Mouse (Mus musculus) liver, adult 2 months (tissue): ENCODE data around the gene Prune1. TPM values are rescaled to one million over a fixed set of nuclear protein-coding genes. Genes with fewer than 3 reads are reported as not detected.
A peak's percentile ranks its signal among the peaks of the same experiment; 100 is the strongest.

ENCODE experiments used
- DNase-seq: peaks from one replicate; pipeline ENCODE4 v3.0.0-alpha.2; 2011; ENCODE audit warnings: low read depth, low spot score; ENCODE audit errors: extremely low read depth
- H3K27ac ChIP-seq: fragments of 200-500 bp; replicated peaks from 2 replicates; pipeline ENCODE4 v1.5.1; 2012; ENCODE audit warnings: low read depth, mild to moderate bottlenecking, control low read depth, inconsistent platforms, low read length; ENCODE audit not compliant: insufficient read depth
- H3K27me3 ChIP-seq: fragments of 200-500 bp; 2 replicates; pipeline ENCODE4 v1.6.1; 2012; ENCODE audit warnings: mild to moderate bottlenecking, moderate library complexity, low read length, inconsistent platforms; ENCODE audit not compliant: control insufficient read depth, insufficient read depth
- H3K36me3 ChIP-seq: fragments of 200-500 bp; 2 replicates; pipeline ENCODE4 v1.6.1; 2012; ENCODE audit warnings: low read length, inconsistent platforms; ENCODE audit not compliant: control insufficient read depth, insufficient read depth
- H3K4me1 ChIP-seq: fragments of 200-500 bp; 2 replicates; pipeline ENCODE4 v1.6.1; 2011; ENCODE audit warnings: low read length; ENCODE audit not compliant: control insufficient read depth, insufficient read depth
- H3K4me3 ChIP-seq: fragments of 200-500 bp; 2 replicates; pipeline ENCODE4 v1.5.1; 2011; ENCODE audit warnings: low read depth, mild to moderate bottlenecking, control low read depth, low read length, moderate library complexity; ENCODE audit not compliant: insufficient read depth
- H3K79me2 ChIP-seq: fragments of 200-500 bp; 2 replicates; pipeline ENCODE4 v1.6.1; 2012; ENCODE audit warnings: inconsistent platforms, mild to moderate bottlenecking, low read length, moderate library complexity; ENCODE audit not compliant: control insufficient read depth, insufficient read depth
- H3K9ac ChIP-seq: fragments of 200-500 bp; 2 replicates; pipeline ENCODE4 v1.6.1; 2012; ENCODE audit warnings: low read depth, mild to moderate bottlenecking, control low read depth, inconsistent platforms, low read length
- CTCF ChIP-seq: fragments of 200-500 bp; IDR thresholded peaks from 2 replicates; pipeline ENCODE4 v1.5.1; 2011; ENCODE audit warnings: low read depth, low read length, control low read depth
- POLR2A ChIP-seq: fragments of 200-500 bp; IDR thresholded peaks from 2 replicates; pipeline ENCODE4 v1.6.1; 2011; ENCODE audit warnings: low read length, control low read depth; ENCODE audit not compliant: insufficient read depth; ENCODE audit errors: extremely low read depth
- WGBS: fragments of 180-500 bp; shearing (Covaris S2); methylation state at CpG from one replicate; pipeline ENCODE4 v1.1.7; 2018; 5-methylcytosine and 5-hydroxymethylcytosine counted together
- polyA plus RNA-seq: library from polyadenylated mRNA; depleted of rRNA; stranded (reverse); fragments of >200 nt; gene quantifications from 2 replicates; pipeline ENCODE4 v1.2.3, GENCODE M21; 2012
- total RNA-seq: library from RNA; depleted of rRNA; stranded (reverse); fragments of >200 nt; gene quantifications from 2 replicates; pipeline ENCODE4 v1.2.3, GENCODE M21; 2014

Gene Prune1
- total and polyA plus RNA-seq, 2 experiments = 7.6 to 11.3 TPM

DNA sequence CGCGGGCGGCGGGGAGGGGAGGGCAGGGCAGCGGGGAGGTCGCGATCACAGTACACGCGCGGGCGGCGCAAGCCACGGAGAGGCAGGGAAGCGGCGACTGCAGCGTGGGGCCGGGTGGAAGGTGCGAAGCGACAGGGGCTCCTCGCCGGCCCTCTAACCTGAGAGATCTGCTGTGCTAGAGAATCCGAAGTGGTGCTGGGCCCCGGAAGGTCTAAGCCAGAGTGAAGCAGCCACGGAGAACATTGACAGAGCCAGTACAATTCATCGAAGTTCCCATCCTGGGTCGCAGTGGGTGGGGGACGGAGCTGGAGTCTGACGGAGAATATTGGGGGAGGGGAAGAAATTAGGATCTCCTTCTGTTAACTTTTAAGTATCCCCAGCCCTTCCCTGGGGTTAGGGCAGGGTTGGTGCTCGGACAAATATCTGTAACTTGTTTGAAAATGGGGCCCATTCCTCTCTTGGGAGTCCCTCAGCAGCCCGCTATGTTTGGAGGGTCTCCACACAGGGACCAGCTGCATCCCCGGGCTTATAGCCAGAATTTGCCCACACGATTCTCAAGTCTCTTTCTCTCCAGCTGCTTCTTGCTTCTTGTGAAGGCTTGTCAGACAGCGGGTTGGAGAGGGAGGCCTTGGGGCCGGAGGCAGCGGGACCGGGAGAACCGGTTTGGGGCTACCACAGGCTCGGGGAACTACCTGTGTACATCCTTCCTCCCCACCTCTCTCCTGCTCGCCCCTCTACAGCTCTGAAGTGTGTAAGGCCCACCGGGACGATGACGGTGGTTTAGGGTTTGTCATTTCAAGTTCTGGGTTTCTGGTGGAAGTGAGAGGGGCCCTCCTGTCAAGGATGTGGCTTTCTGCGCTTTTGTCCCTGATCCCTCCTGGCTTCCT, 52.7 kb downstream of the Prune1 start:
- Histone ChIP-seq H3K9ac (peak overlapping the region; percentile 90), H3K79me2 (peaks cover 9% of the 10 kb centered on the region; the same call in 1 of the 2 replicates), H3K36me3 (peaks cover 10% of the 10 kb centered on the region; the same call in 1 of the 2 replicates), H3K4me3 (peak overlapping the region; percentile 74), H3K27me3 (no peaks in the 10 kb centered on the region), H3K27ac (peak overlapping the region; percentile 36), H3K4me1 (peaks cover 3% of the 10 kb centered on the region)
- no peak for TF ChIP-seq POLR2A
- no peak for TF ChIP-seq CTCF
- 3% methylated on average over 43 of the region's 43 CpGs for WGBS
- no peak for DNase-seq

- Histone ChIP-seq H3K4me3 (peak within 1 kb of the TSS; percentile 74), H3K36me3 (peaks cover 3% of the 10 kb centered on the region; the same call in 1 of the 2 replicates), H3K79me2 (peaks cover 9% of the 10 kb centered on the region; the same call in 1 of the 2 replicates), H3K27me3 (no peaks in the 10 kb centered on the region), H3K27ac (peak within 1 kb of the TSS; percentile 74), H3K4me1 (peaks cover 3% of the 10 kb centered on the region), H3K9ac (peak within 1 kb of the TSS; percentile 90)
- WGBS = under 1% methylated on average over 64 of the region's 64 CpGs
- peak; percentile 66 for DNase-seq
- TF ChIP-seq CTCF = no peak
- TF ChIP-seq POLR2A = peak; percentile 65
Observed at GRCm38 (mm10) chr3:95228148-95228893, 53.6 kb downstream of the Prune1 start, which contains the start of gene Cdc42se1. Gene Cdc42se1, plus strand, starts transcription at chr3:95228732.

- Histone ChIP-seq H3K79me2 (peaks cover 9% of the 10 kb centered on the region; the same call in 1 of the 2 replicates), H3K27ac (no peak overlapping the region), H3K27me3 (no peaks in the 10 kb centered on the region), H3K9ac (no peak overlapping the region), H3K4me1 (peaks cover 3% of the 10 kb centered on the region), H3K36me3 (peaks cover 2% of the 10 kb centered on the region; the same call in 1 of the 2 replicates), H3K4me3 (no peak overlapping the region)
- TF ChIP-seq POLR2A (no peak), CTCF (no peak)
- WGBS = 33% methylated on average over 1 of the region's 1 CpGs
- no peak for DNase-seq
Observed at GRCm38 (mm10) chr3:95227214-95227613, 54.7 kb downstream of the Prune1 start.

- Histone ChIP-seq H3K4me1 (peaks cover 3% of the 10 kb centered on the region; the same call in 1 of the 2 replicates), H3K9ac (no peak overlapping the region), H3K27me3 (no peaks in the 10 kb centered on the region), H3K79me2 (peaks cover 3% of the 10 kb centered on the region; the same call in 1 of the 2 replicates), H3K36me3 (no peaks in the 10 kb centered on the region), H3K27ac (no peak overlapping the region), H3K4me3 (no peak overlapping the region)
- no peak for TF ChIP-seq CTCF
- 43% methylated on average over 6 of the region's 6 CpGs for WGBS
- DNase-seq = peak; percentile 57
Observed at GRCm38 (mm10) chr3:95224295-95224694, 57.6 kb downstream of the Prune1 start.

GRCm38 (mm10) chr3:95223041-95223440, 58.8 kb downstream of the Prune1 start:
- no peak overlapping the region for H3K4me3 ChIP-seq
- H3K79me2 ChIP-seq = no peaks in the 10 kb centered on the region
- no peak for DNase-seq
- no peaks in the 10 kb centered on the region for H3K27me3 ChIP-seq
- TF ChIP-seq POLR2A (no peak), CTCF (no peak)
- WGBS = 84% methylated on average over 2 of the region's 2 CpGs
- no peak overlapping the region for H3K27ac ChIP-seq
- H3K36me3 ChIP-seq = no peaks in the 10 kb centered on the region
- H3K9ac ChIP-seq = no peak overlapping the region
- peaks cover 2% of the 10 kb centered on the region; the same call in 1 of the 2 replicates for H3K4me1 ChIP-seq
